Mouse (Mus musculus): ENCODE data around the gene Rassf7.

DNA sequence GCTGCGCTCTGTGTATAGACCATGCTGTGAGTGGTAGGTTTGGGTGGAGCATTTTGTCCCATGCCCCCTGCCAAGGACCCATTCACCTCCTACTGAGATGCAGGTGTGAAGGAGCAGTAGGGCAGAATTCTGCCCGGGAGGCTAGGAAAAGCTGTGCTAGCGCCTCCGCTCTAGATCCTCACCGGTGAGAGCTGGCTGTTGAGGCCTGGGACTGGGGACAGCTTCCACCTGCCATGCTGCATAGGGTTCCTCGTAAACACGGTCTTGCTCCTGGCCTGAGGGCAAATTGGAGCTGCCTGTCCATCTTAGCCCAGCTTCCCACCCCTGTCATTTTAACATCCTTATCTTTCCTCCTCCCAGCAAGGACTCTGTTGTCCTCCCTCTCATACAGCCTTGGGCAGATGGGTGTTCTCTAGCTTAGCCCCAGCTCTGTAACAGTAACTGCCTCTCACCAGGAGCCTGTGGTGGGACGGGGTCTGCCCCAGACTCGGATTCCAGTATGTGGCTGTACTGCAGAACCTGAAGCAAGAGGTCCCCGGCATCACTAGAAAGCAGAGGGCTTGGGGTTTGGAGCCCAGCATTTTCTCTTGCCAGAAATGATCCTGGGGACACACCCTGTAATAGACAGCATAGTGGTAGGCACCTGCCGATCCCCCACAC lies 48.5 kb downstream of the Rassf7 start:
- no peak for TF ChIP-seq CTCF (IDR thresholded peaks at IDR 0.05; ENCODE audit: borderline replicate concordance, insufficient read depth, low read depth, low read length)
- TF ChIP-seq POLR2A (IDR thresholded peaks at IDR 0.05; ENCODE audit: borderline replicate concordance, insufficient read depth, low read length) = no peak

Measured in cerebellum, adult 2 months (tissue).